Mouse (Mus musculus) heart, adult 2 months (tissue): ENCODE measurements around the gene Wipf1.

Source experiments
- CTCF ChIP-seq: fragments of 200-600 bp; IDR thresholded peaks from 2 replicates; pipeline ENCODE4 v1.8.1; 2022; ENCODE audit warnings: antibody characterized with exemption, mild to moderate bottlenecking, moderate library complexity
- EP300 ChIP-seq: fragments of 200-500 bp; IDR thresholded peaks from 2 replicates; pipeline ENCODE4 v1.6.1; 2011; ENCODE audit warnings: low read depth, low read length, control low read depth; ENCODE audit not compliant: insufficient read depth
- POLR2A ChIP-seq: fragments of 200-500 bp; IDR thresholded peaks from 2 replicates; pipeline ENCODE4 v1.6.1; 2011; ENCODE audit warnings: mild to moderate bottlenecking, low read depth, low read length, control low read depth; ENCODE audit not compliant: insufficient read depth

- TF ChIP-seq CTCF (no peak), POLR2A (no peak), EP300 (no peak)
Measured at GRCm38 (mm10) chr2:73453085-73453484, 76.4 kb downstream of the Wipf1 start.
